Mouse (Mus musculus): Measurements from ENCODE around the gene Itk. TPM values are rescaled to one million over a fixed set of nuclear protein-coding genes. Genes with fewer than 3 reads are reported as not detected.

Itk gene
- polyA plus RNA-seq, 1 experiment, result 0.04 TPM

- no peak for DNase-seq (ENCODE audit: low read depth)
- TF ChIP-seq POLR2A (IDR thresholded peaks at IDR 0.05; ENCODE audit: borderline replicate concordance, extremely low read depth, insufficient read depth, insufficient read length, poor library complexity, severe bottlenecking), result no peak
- TF ChIP-seq CTCF (IDR thresholded peaks at IDR 0.05; ENCODE audit: borderline replicate concordance, extremely low read depth, insufficient read depth, insufficient read length), result no peak
Observed at GRCm38 (mm10) chr11:46304864-46305710, 84.2 kb downstream of the Itk start.

GRCm38 (mm10) chr11:46304093-46304492 is 85.2 kb downstream of the Itk start:
- no peak for DNase-seq (ENCODE audit: low read depth)
- TF ChIP-seq POLR2A (IDR thresholded peaks at IDR 0.05; ENCODE audit: borderline replicate concordance, extremely low read depth, insufficient read depth, insufficient read length, poor library complexity, severe bottlenecking) (no peak), CTCF (IDR thresholded peaks at IDR 0.05; ENCODE audit: borderline replicate concordance, extremely low read depth, insufficient read depth, insufficient read length) (no peak)

- TF ChIP-seq POLR2A (IDR thresholded peaks at IDR 0.05; ENCODE audit: borderline replicate concordance, extremely low read depth, insufficient read depth, insufficient read length, poor library complexity, severe bottlenecking), result no peak
- no peak for TF ChIP-seq CTCF (IDR thresholded peaks at IDR 0.05; ENCODE audit: borderline replicate concordance, extremely low read depth, insufficient read depth, insufficient read length)
Observed at GRCm38 (mm10) chr11:46302471-46302870, 86.8 kb downstream of the Itk start.

GRCm38 (mm10) chr11:46301579-46302248 is 87.6 kb downstream of the Itk start:
- no peak for TF ChIP-seq POLR2A (IDR thresholded peaks at IDR 0.05; ENCODE audit: borderline replicate concordance, extremely low read depth, insufficient read depth, insufficient read length, poor library complexity, severe bottlenecking)
- no peak for TF ChIP-seq CTCF (IDR thresholded peaks at IDR 0.05; ENCODE audit: borderline replicate concordance, extremely low read depth, insufficient read depth, insufficient read length)

More at GRCm38 (mm10) chr11:46302471-46302870, 86.8 kb downstream of the Itk start:
- DNase-seq (ENCODE audit: low read depth), result no peak

GRCm38 (mm10) chr11:46299901-46300300 is 89.4 kb downstream of the Itk start:
- DNase-seq (ENCODE audit: low read depth), result no peak
- TF ChIP-seq POLR2A (IDR thresholded peaks at IDR 0.05; ENCODE audit: borderline replicate concordance, extremely low read depth, insufficient read depth, insufficient read length, poor library complexity, severe bottlenecking) (no peak), CTCF (IDR thresholded peaks at IDR 0.05; ENCODE audit: borderline replicate concordance, extremely low read depth, insufficient read depth, insufficient read length) (no peak)

More at GRCm38 (mm10) chr11:46301579-46302248, 87.6 kb downstream of the Itk start:
- DNase-seq (ENCODE audit: low read depth), result no peak

GRCm38 (mm10) chr11:46298889-46299785 is 90.2 kb downstream of the Itk start:
- TF ChIP-seq POLR2A (IDR thresholded peaks at IDR 0.05; ENCODE audit: borderline replicate concordance, extremely low read depth, insufficient read depth, insufficient read length, poor library complexity, severe bottlenecking) (no peak), CTCF (IDR thresholded peaks at IDR 0.05; ENCODE audit: borderline replicate concordance, extremely low read depth, insufficient read depth, insufficient read length) (no peak)
- DNase-seq (ENCODE audit: low read depth), result no peak

- TF ChIP-seq CTCF (IDR thresholded peaks at IDR 0.05; ENCODE audit: borderline replicate concordance, extremely low read depth, insufficient read depth, insufficient read length), result no peak
- no peak for TF ChIP-seq POLR2A (IDR thresholded peaks at IDR 0.05; ENCODE audit: borderline replicate concordance, extremely low read depth, insufficient read depth, insufficient read length, poor library complexity, severe bottlenecking)
- peak; percentile 45 for DNase-seq (ENCODE audit: low read depth)
Observed at GRCm38 (mm10) chr11:46294390-46294789, 94.9 kb downstream of the Itk start.

GRCm38 (mm10) chr11:46293491-46293890 is 95.8 kb downstream of the Itk start:
- no peak for DNase-seq (ENCODE audit: low read depth)

GRCm38 (mm10) chr11:46290988-46291405 is 98.3 kb downstream of the Itk start:
- peak; percentile 36; the same call in 1 of the 2 replicates for TF ChIP-seq CTCF (IDR thresholded peaks at IDR 0.05; ENCODE audit: borderline replicate concordance, extremely low read depth, insufficient read depth, insufficient read length)
- TF ChIP-seq POLR2A (IDR thresholded peaks at IDR 0.05; ENCODE audit: borderline replicate concordance, extremely low read depth, insufficient read depth, insufficient read length, poor library complexity, severe bottlenecking), result no peak
- peak; percentile 77 for DNase-seq (ENCODE audit: low read depth)

More at GRCm38 (mm10) chr11:46293491-46293890, 95.8 kb downstream of the Itk start:
- TF ChIP-seq POLR2A (IDR thresholded peaks at IDR 0.05; ENCODE audit: borderline replicate concordance, extremely low read depth, insufficient read depth, insufficient read length, poor library complexity, severe bottlenecking), result no peak
- TF ChIP-seq CTCF (IDR thresholded peaks at IDR 0.05; ENCODE audit: borderline replicate concordance, extremely low read depth, insufficient read depth, insufficient read length), result no peak

GRCm38 (mm10) chr11:46289561-46289960 is 99.8 kb downstream of the Itk start:
- no peak for TF ChIP-seq CTCF (IDR thresholded peaks at IDR 0.05; ENCODE audit: borderline replicate concordance, extremely low read depth, insufficient read depth, insufficient read length)
- TF ChIP-seq POLR2A (IDR thresholded peaks at IDR 0.05; ENCODE audit: borderline replicate concordance, extremely low read depth, insufficient read depth, insufficient read length, poor library complexity, severe bottlenecking), result no peak
- DNase-seq (ENCODE audit: low read depth), result no peak
